Mouse (Mus musculus) natural killer cell, adult 2 months (primary cell): ENCODE results near the gene Iffo1.
A peak's percentile ranks its signal among the peaks of the same experiment; 100 is the strongest.

Experiments
- DNase-seq, 2 experiments: peaks; one replicate each; pipeline ENCODE4 v3.0.0; 2022; ENCODE audit warnings: low spot score in 2 of 2

Iffo1 gene

DNA sequence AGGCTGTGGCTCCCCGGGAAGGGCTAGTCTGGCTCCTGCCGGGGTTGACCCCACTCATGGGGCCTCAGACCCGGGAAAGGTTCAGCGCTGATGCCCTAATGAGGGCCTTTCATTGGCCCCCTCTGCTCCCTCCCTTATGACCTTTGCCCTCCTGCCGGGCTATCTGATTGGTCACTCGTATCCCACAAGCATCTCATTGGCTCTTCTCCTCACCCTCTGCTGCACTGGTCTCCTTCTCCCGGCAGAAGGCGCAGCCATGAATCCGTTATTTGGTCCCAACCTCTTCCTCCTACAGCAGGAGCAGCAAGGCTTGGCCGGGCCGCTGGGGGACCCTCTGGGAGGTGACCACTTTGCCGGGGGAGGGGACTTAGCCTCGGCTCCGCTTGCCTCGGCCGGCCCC, at the start of gene Iffo1:
Gene Iffo1, plus strand, starts transcription at position 241 of the 400 bp plus-strand sequence.
- peak; percentile 81 to 82 for DNase-seq

DNA sequence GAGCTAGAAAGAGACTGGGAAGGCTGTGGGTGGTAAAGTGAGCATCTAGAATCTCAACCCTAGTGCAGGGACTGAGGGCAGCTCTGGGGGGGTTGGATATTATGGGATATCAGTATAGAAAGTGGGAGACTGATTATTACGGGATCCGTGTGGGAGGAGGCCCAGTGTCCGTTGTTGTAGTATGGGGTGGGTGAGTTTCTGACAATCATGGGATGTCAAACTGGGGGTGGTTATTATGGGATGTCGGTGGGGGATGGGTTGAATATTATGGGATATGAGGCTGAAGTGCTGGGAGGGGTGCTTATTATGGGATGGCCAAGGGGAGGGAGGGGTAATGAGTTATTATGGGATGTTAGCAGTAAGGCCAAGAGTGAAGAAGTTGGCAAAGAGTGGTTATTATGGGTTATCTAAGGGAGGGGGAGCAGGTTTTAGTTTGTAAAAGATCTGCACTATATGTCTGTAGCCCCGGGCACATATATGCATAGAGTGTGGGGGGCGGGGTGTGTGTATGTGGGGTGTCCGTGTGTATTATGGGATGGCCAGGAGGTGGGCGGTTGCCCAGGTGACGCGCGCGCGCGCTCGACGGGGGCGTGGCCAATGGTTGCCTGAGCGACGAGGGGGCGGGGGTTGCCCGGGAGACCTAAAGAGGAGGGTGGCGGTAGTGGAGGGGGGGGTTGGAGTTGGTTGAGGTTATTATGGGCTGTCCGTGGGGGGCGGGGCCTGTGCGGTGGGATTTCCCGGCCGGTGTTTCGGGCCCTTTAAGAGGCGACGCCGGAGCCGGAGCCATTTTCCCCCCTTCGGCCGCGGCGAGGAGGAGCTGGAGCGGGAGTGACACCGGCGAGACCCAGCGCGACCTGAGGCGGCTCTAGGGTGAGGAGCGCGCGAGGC, 49.4 kb upstream of the Iffo1 start, which contains the start of gene Chd4:
Gene Chd4, plus strand, starts transcription at position 591 of the 888 bp plus-strand sequence.
- peak; percentile 90 to 92 for DNase-seq

DNA sequence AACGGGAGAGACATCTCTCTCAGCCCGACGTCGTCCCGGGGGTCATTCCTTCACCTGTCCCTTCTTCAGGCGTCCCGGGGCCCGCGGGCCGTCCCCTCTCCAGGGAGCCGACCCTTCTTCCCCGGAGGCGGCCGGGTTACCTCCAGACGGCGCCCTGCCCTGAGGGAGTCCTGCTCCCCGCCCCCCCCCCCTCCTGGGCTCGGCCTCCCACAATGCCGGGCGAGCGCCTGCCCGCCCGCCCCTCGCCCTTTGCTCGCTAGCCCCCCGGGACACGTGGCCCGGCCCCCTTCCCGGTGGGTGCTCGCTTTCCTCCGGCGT, 48.8 kb upstream of the Iffo1 start:
- no peak for DNase-seq

DNA sequence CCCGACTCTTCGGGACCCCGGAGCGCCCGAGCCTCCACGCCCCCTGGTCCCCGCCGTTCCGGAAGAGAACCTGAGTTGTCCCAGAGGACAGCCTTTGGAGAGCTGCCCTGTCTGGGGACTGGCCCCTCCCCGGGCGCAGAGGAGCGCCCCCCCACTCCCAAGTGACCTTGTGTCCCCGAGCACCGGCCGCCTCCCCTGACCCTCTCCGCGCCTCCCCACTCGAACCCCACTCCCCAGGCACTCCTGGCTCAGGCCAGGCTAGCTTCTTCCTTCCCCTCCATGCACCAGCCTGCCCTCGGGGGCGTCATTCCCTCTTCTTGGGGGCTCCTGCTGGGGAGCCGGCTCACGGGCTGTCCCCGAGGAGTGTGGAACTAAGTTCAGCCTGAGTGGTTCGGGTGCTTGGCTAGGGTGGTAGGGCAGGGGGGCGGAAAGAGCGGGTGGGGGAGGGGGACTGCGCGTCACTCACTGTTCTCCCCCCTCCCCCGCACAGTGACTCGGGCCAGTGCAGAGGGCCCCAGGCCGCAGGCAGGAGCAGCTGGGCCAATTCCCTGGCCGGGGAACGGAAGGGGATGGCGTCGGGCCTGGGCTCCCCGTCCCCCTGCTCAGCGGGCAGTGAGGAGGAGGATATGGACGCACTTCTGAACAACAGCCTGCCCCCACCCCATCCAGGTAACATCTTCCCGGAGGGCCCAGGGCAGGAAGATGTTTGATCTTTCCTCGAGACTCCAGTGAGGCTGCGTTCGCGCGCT, 48.3 kb upstream of the Iffo1 start:
- DNase-seq, result peak; percentile 28 to 48

DNA sequence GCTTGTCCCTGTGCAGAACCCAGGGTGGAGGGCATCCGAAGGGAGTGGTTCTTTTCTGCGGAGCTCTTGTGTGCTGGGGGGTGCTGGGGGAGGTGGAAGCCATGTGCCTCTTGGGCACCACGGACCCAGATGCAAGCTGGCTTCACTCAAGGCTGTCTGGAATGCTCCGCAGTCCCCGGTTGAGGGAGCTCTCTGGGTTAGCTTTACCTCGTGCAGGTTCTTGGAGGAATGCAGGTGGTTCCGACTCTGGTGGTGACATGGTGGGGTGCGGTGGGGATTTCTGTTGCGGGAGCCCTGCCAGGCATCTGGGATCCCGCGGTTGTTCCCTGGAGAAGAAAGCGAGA, 47.7 kb upstream of the Iffo1 start:
- no peak for DNase-seq

DNA sequence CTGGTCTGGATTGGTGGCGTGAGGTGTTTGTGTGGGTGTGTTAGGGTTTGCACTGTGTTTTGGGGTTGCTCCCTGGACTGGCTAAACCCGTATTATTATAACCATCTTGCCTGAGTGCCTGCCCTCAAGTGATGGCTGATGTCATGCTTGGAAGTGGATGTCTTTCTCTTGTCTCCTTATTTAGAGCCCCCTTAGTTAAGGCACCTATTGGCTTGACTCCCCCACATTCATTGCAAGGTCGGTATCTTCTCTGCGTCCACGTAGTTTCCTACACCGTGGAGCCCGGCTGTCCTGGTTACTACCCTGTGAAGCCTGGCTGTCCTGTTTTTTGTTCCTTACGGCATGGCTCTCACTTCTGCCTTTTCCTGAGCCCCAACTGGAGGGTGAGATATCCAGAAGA, 47.1 kb upstream of the Iffo1 start:
- DNase-seq, result no peak

DNA sequence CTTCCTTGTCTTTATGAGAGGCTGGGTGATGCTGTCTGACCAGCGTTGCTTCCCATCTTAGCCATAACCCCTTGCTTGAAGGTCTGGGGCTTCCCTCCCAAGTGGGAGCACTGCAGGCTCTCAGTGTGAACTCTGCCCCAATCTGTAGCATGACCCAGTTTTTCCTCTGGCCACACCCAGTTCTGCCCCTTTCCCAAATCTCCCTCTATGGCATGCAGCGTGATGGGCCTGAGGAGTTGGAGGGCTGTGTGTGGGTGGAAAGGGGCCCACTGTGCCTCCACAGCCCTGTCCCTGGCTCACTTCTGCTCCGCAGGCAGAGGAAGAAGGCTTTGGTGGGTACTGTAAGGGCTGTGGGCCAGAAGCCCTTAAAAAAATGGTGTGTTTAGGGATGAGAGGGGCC, 46.5 kb upstream of the Iffo1 start:
- no peak for DNase-seq

DNA sequence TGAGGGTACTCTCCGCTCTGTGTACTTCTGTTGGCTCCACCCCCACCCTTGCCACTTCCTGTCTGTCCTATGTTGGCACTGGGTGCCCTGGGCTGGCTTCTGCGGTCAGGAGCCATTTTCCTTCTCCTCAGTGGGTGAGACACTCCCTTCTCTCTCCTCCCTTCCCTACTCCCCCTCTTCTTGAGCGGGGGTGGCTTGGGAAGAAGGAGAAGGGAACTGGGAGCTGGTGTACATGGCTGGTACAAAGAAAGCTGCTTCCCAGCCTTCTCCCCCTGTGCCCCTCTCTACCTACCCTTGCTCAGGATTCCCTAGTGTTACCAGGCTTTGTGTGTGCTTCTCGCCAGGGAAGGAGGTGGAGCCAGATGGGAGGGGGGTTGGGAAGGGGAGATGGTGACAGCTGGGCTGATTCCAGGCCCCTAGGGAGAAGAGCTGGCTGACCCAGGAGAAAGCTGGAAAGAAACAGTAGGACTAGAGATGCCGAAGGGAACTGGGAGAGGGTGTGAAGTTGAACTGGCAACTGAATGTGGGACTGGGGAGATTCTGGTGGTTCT, 45.5 kb upstream of the Iffo1 start:
- DNase-seq, result peak; percentile 64 to 66

DNA sequence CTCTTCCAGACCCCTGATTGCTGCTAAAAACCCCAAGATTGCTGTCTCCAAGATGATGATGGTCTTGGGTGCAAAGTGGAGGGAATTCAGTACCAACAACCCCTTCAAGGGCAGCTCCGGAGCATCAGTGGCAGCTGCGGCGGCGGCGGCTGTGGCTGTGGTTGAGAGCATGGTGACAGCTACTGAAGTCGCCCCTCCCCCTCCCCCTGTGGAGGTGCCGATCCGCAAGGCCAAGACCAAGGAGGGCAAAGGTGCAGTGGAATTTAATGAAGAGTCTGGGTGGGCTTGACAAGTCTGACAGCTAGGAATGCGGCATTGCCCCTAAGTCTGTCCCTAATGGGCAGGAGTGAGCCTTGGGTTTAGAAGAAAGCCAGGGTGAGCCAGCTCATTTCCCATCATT, 43.6 kb upstream of the Iffo1 start:
- DNase-seq, result no peak

DNA sequence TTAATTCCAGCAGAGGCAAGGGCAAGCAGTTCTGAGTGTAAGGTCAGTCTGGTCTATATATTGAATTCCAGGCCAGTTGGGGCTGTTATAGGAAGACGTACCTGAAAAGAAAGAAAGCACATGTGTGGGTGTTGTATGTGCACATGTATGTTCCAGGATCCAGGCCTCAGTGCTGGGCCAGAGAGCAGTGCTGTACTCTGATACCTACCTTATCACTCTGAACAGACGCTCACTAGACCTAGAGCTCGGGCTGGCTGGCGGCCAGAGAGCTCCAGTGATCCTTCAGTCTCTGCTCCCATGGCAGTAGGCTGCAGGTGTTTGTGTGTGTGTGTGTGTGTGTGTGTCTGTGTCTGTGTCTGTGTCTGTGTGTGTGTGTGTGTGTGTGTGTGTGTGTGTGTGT, 40.8 kb upstream of the Iffo1 start:
- no peak for DNase-seq

DNA sequence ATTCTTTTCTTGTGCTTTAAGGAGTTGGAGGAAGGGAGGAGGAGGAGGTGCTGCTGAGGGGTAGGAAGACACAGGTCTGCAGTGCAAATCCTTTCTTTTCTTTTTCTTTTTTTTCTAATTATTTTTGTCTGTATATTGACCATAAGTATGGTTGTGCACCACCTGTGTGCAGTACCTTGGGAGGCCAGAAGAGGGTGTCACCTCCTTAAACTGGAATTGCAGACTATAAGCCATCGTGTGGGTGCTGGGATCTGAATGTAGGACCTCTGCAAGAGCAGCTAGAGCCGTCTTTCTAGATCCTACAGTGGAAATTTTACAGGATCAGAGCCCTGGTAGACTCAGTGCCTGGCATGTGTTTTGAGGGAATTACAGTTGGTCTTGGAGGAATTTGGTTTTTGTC, 37.3 kb upstream of the Iffo1 start:
- DNase-seq, result no peak

DNA sequence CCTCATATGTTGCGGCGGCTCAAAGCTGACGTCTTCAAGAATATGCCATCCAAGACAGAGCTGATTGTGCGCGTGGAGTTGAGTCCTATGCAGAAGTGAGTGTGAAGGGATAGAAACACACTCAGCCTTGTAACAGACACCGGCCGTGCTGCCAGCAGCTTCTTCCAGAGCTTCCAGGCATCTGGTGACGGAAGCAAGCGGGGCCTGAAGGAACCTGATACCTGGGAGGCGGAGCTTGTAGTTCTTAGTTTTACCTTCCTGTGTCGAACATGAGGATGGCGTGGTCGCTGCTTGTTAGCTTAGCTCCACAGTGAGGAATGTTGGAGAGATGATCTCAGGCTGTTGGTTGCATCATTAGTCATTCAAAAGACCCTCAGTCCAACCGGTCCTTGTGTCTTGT, 35.7 kb upstream of the Iffo1 start:
- no peak for DNase-seq

DNA sequence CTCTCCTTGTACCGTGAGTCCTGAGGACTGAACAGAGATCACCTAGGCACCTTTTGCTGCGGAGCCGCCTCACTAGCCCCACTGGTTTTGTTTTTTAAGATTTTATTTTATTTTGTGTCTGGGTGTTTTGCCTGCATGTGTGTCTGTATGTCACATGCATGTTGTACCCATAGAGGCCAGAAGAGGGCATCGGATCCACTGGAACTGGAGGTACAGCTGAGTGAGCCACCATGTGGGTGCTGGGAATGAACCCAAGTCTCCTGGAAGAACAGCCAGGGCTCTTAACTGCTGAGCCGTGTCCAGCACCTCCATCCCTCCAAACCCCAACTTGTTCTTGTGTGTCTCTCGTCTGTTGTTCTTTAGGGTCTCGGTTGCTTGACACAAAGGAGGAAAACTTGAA, 34.1 kb upstream of the Iffo1 start:
- peak in 1 of 2 experiments; percentile 30 for DNase-seq

DNA sequence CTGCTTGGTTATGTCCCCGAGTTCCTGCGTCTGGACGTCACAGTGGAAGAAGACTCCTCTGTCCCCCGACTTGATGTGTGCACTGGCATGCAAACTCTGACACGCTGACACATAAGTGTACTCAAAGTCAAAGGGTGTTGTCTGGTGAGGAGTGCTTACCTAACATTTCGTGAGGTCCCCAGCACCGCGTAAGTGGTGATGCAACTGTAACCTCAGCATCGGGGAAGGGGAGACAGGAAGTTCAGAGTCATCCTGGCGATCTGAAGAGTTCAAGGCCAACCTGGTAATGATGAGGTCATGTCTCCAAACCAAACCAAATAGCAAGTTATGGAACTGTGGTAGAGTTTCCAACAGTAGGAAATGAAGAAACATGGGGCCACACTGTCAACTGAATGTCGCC, 32.5 kb upstream of the Iffo1 start:
- DNase-seq, result no peak

DNA sequence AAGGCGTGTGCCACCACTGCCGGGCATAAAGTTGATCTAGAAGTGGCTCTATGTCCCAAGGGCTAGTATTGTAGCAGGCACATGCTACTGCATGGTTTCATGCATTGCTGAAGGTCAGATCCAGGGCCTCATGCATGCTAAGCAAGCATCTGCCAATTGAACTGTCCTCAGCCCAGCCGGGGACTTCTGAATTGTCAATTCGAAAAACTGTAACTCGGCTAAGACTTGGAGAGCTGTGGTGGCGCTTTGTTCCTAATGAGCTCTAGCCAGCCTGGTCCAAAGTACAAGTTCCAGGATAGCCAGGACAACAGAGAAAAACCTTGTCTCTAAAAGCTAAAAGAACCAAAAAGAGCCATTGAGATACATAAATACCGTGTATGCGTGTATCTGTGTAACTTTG, 25.7 kb upstream of the Iffo1 start:
- no peak for DNase-seq

DNA sequence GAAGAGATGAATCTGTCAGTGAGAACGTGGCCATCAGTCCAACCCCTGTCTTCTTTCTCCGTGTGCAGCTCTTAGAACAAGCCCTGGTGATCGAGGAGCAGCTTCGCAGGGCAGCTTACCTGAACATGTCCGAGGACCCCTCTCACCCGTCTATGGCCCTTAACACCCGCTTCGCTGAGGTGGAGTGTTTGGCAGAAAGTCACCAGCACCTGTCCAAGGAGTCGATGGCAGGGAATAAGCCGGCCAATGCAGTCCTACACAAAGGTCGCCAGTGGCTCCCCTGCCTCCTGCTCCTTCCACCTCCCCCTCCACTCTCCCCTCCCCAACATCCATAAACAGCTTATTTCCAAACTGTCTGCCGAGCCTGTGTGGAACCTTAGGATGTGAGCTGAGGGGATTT, 16.3 kb upstream of the Iffo1 start:
- no peak for DNase-seq

DNA sequence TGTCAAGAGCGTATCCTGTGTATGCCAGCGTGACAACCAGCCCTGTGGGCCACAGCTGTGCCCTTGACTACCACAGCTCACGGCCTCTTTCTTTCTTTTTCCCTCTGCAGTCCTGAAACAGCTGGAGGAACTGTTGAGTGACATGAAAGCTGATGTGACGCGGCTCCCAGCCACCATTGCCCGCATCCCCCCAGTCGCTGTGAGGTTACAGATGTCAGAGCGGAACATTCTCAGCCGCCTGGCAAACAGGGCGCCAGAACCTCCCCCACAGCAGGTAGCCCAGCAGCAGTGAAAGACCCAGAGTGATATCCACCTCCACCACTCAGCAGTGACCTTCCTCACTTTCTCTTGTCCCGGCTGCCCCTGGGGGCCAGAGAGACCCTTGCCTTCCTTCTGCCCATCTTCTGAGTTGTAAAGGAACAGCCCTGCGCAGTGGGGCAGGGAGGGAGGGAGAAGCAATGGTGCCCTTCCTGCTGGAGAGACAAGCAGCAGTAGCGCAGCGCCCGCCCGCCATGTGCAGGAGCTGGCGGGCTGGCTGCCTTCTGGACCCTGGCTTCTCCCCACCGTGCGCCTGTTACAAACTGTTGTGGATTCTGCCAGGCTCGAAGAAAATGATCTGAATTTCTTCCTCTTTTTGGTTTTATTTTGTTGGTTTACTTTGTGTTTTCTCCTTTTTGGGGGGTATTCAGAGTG, 15.2 kb upstream of the Iffo1 start:
- DNase-seq, result no peak

DNA sequence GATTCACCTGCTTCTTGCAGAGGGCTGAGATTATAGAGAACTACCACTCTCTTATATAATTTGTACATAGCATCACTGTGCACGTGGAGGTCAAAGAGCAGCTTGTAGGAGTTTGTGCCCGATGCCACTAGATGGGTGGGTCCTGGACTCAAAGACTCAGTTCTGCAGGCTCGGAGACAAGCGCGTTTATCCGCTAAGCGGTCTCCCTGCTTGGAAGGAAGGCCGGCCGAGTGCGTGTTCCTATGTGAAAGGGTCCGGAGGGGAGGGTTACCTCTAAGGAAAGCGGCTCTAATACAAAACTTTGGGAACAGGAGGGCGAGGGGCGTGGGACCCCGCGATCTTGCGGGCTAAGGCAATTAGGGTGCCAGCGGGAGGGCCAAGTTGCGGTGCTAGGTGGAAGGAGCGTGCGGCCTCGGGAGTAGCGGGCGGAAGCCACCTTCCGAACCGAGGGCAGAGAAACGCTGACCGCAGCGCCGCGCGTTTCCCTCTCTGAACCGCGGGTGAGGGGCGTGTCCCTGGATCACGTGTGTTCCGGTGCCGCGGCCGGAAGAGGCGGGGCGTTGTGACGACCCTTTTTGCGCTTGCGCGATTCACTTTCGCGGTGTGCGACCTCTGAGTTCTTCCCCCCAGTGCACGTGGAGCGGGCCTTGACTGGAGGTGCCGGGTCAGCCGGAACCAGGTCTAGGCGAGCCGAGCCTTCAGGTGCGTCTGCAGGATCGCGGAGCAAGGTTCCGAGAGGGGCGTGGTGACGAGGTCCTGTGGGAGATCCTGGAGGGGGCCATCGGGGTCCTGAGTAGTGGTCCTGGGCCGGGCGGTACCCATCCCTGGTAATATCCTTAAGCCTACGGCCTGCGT, 13.5 kb upstream of the Iffo1 start, which contains the start of gene Nop2:
Gene Nop2, plus strand, starts transcription at position 608 of the 855 bp plus-strand sequence.
- DNase-seq, result peak; percentile 85 to 90

DNA sequence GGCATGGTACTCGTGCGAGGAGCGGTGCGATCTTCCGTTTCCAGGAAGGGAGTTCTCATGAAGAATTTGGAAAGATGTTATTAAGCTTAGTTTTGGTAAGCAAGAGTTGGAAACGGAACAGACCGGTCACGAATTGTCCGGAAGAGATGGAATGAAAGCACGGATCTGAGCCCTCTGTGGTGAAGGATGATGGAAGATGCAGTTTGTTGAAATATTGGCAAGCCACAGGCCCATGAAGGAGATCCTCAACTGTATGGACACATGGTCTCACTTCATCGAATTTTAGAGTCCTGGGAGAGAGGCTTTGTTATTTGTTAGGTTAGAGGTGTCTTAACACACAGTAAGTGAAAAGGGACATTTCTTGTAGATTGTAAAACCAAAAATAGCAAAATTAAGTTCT, 12.6 kb upstream of the Iffo1 start:
- DNase-seq, result no peak

DNA sequence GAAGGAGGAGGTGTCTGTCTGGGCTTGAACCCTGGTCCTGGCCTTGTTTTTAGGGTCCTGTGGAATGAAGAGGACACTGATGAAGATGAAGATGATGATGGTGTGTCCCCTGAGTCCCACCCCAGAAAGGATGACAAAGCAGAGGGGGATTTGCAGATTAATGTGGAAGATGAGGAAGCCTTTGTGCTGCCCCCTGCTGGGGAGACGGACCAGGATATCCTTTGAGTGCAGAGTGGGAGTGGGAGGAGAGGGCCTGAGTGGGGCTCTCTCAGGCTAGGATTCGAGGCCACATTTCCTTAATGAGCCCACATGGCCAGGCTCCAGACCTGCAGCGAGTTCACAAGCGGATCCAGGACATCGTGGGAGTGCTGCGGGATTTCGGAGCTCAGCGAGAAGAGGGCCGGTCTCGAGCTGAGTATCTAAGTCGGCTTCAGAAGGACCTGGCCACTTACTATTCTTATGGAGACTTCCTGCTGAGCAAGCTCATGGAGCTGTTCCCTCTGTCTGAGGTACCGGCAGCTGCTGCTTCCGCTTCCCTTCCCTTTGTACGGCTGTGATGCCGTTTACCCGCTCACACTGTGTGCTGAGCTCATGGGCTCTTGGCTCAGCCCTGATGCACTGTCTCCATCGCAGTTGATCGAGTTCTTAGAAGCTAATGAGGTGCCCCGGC, 7.9 kb upstream of the Iffo1 start:
- DNase-seq, result peak; percentile 16 to 42

DNA sequence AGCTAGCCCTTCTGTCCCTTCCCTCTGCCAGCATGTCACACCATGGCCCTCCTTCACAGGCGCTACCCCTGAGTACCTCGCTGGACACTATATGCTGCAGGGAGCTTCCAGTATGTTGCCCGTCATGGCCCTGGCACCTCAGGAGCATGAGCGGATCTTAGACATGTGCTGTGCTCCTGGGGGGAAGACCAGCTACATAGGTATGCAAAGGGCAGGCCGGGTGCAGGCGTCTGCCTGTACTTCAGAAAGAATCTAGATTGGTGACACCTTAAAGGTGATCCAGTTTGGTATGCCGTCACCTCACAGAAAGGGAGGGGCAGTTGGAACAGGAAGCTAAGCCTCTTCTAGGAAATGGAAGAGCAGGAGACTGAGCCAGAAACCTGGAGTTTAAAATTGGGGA, 5.3 kb upstream of the Iffo1 start:
- no peak for DNase-seq
